Mouse (Mus musculus) forebrain, embryonic 13.5 days (tissue): ENCODE data around the gene Sub1. TPM values are rescaled to one million over a fixed set of nuclear protein-coding genes. Genes with fewer than 3 reads are reported as not detected.
A peak's percentile ranks its signal among the peaks of the same experiment; 100 is the strongest.

Experiments
- ATAC-seq: fragments of 200-750 bp; cut with Nextera tagmentation; 2 replicates; pipeline ENCODE4 v1.8.0; 2017
- H3K27ac ChIP-seq: fragments of 300-500 bp; sonication (generic); 2 replicates; pipeline ENCODE4 v1.5.1; 2015; ENCODE audit warnings: inconsistent platforms, mild to moderate bottlenecking, moderate library complexity
- H3K27me3 ChIP-seq: fragments of 300-500 bp; sonication (generic); 2 replicates; pipeline ENCODE4 v1.6.1; 2015; ENCODE audit warnings: mild to moderate bottlenecking, inconsistent platforms
- H3K36me3 ChIP-seq: fragments of 300-500 bp; sonication (generic); 2 replicates; pipeline ENCODE4 v1.6.1; 2015; ENCODE audit warnings: mild to moderate bottlenecking, inconsistent platforms; ENCODE audit not compliant: poor library complexity, severe bottlenecking
- H3K4me1 ChIP-seq: fragments of 300-500 bp; sonication (generic); 2 replicates; pipeline ENCODE4 v1.6.1; 2015; ENCODE audit warnings: inconsistent platforms
- H3K4me2 ChIP-seq: fragments of 300-500 bp; sonication (generic); 2 replicates; pipeline ENCODE4 v1.6.1; 2015; ENCODE audit warnings: inconsistent platforms, mild to moderate bottlenecking, moderate library complexity
- H3K4me3 ChIP-seq: fragments of 300-500 bp; sonication (generic); 2 replicates; pipeline ENCODE4 v1.5.1; 2015; ENCODE audit warnings: mild to moderate bottlenecking, inconsistent platforms
- H3K9ac ChIP-seq: fragments of 300-500 bp; sonication (generic); 2 replicates; pipeline ENCODE4 v1.6.1; 2015; ENCODE audit warnings: mild to moderate bottlenecking, inconsistent platforms
- H3K9me3 ChIP-seq: fragments of 300-500 bp; sonication (generic); replicated peaks from 2 replicates; pipeline ENCODE4 v1.6.1; 2016; ENCODE audit warnings: inconsistent platforms
- WGBS: fragments of 180-500 bp; shearing (Covaris S2); methylation state at CpG from one replicate; pipeline ENCODE4 v1.1.7; 2015; 5-methylcytosine and 5-hydroxymethylcytosine counted together
- polyA plus RNA-seq: library from polyadenylated mRNA; unstranded; fragments of >200 nt; fragmentation: Nextera tagmentation; extraction: Ambion mirVana; gene quantifications from 2 replicates; pipeline ENCODE4 v1.2.1, GENCODE M21; 2015

Sub1 gene
- polyA plus RNA-seq = 555 and 645 TPM in 2 replicates

DNA sequence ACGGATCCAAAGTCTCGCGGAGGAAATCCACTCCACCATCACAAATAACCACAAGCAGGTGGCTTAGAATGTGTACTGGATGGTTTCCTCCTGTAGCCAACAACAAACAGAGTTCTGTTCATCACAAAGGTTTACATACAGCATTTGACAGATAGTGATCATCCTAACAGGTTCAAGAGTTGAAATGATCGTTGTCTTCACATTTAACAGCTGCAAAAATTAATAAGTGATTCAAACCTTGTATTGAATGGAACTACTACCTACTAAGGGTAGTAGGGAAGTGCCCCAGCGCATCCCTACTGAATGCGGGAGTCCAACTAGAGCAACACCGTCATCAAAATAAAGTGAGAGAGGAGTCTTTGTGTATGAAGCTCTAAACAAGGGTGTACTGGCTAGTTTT lies at the start of gene Sub1:
Gene Sub1, minus strand, starts transcription at position 101 of the 400 bp plus-strand sequence.
- Histone ChIP-seq H3K9me3 (no peaks in the 10 kb centered on the region), H3K4me3 (peak within 1 kb of the TSS; percentile 93), H3K27me3 (no peaks in the 10 kb centered on the region), H3K27ac (peak within 1 kb of the TSS; percentile 76), H3K4me2 (peak within 1 kb of the TSS; percentile 85), H3K9ac (peak within 1 kb of the TSS; percentile 92), H3K36me3 (peaks cover 11% of the 10 kb centered on the region; the same call in 1 of the 2 replicates), H3K4me1 (peaks cover 19% of the 10 kb centered on the region)
- WGBS = 92% methylated on average over 7 of the region's 7 CpGs
- no peak for ATAC-seq

GRCm38 (mm10) chr15:12040407-12040710 lies 43.6 kb upstream of the Sub1 start:
- Histone ChIP-seq H3K4me3 (no peak overlapping the region), H3K36me3 (no peaks in the 10 kb centered on the region), H3K27me3 (no peaks in the 10 kb centered on the region), H3K4me1 (peaks cover 10% of the 10 kb centered on the region), H3K9me3 (0 out of 2 replicates have a peak, but pooled peaks cover 4% of the 10 kb centered on the region), H3K9ac (no peak overlapping the region), H3K27ac (no peak overlapping the region), H3K4me2 (no peak overlapping the region)
- 59% methylated on average over 5 of the region's 5 CpGs for WGBS
- ATAC-seq = no peak

GRCm38 (mm10) chr15:12039671-12040406 lies 43.1 kb upstream of the Sub1 start:
- Histone ChIP-seq H3K4me2 (no peak overlapping the region), H3K27ac (no peak overlapping the region), H3K9me3 (0 out of 2 replicates have a peak, but pooled peaks cover 4% of the 10 kb centered on the region), H3K36me3 (no peaks in the 10 kb centered on the region), H3K4me1 (peaks cover 10% of the 10 kb centered on the region), H3K27me3 (no peaks in the 10 kb centered on the region), H3K9ac (no peak overlapping the region), H3K4me3 (no peak overlapping the region)
- 65% methylated on average over 15 of the region's 15 CpGs for WGBS
- peak; percentile 74 for ATAC-seq

DNA sequence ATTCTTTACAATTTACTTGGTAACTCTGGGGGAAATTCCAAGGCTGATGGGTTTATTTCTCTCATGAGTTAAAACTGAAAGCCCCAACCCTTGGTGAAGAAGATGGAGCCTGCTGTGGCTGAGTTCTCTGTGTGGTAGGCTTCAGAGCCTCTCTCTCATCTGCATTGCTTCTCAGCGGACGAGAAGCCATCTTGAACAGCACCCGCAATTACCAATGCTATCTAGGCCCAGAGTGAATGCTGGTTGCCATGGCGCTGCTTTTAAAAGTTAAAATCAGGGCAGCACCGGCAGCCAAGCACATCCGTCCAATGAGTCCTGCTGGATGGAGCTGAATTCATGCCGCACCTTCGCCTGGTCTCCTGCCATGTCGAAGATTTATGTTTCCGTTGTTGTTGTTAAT lies 42.5 kb upstream of the Sub1 start:
- no peak overlapping the region for H3K4me3 ChIP-seq
- H3K4me1 ChIP-seq = peaks cover 10% of the 10 kb centered on the region
- no peaks in the 10 kb centered on the region for H3K27me3 ChIP-seq
- H3K36me3 ChIP-seq = no peaks in the 10 kb centered on the region
- WGBS = 70% methylated on average over 10 of the region's 10 CpGs
- peak; percentile 44 for ATAC-seq
- no peak overlapping the region for H3K4me2 ChIP-seq
- H3K9ac ChIP-seq = no peak overlapping the region
- H3K9me3 ChIP-seq = 0 out of 2 replicates have a peak, but pooled peaks cover 4% of the 10 kb centered on the region
- no peak overlapping the region for H3K27ac ChIP-seq

DNA sequence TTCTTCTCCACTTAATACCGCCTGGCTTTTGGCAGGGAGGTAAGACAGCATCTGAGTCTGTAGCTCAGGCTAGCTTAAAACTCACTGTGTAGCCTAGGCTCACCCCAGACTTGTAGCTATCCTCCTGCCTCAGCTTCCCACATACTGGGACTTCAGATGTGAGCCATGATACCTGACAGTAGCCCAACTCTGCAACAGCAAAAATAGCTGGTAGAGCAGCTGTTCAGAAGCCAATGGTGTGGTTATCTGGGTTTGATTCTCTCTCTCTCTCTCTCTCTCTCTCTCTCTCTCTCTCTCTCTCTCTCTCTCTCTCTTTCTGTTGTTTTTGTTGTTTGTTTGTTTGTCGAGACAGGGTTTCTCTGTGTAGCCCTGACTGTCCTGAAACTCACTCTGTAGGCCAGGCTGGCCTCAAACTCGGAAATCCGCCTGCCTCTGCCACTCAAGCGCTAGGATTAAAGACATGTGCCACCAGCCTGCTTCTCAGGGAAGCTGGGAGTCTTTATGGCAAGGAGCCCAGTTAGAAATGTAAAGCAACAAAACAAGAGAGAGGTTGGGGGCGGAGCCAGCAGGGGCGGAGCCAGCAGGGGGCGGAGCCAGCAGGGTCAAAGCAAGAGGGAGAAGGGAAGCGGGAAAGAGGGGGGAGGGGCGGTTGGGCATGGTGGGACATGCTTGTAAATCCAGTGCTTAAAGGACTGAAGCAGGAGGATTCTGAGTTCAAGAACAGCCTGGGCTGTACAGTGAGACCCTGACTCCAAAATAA lies 41.3 kb upstream of the Sub1 start:
- Histone ChIP-seq H3K4me3 (no peak overlapping the region), H3K4me1 (peaks cover 10% of the 10 kb centered on the region), H3K9ac (no peak overlapping the region), H3K27me3 (no peaks in the 10 kb centered on the region), H3K9me3 (0 out of 2 replicates have a peak, but pooled peaks cover 4% of the 10 kb centered on the region), H3K36me3 (no peaks in the 10 kb centered on the region), H3K27ac (no peak overlapping the region), H3K4me2 (no peak overlapping the region)
- peak; percentile 2; the same call in 1 of the 2 replicates for ATAC-seq
- WGBS = 78% methylated on average over 10 of the region's 10 CpGs

DNA sequence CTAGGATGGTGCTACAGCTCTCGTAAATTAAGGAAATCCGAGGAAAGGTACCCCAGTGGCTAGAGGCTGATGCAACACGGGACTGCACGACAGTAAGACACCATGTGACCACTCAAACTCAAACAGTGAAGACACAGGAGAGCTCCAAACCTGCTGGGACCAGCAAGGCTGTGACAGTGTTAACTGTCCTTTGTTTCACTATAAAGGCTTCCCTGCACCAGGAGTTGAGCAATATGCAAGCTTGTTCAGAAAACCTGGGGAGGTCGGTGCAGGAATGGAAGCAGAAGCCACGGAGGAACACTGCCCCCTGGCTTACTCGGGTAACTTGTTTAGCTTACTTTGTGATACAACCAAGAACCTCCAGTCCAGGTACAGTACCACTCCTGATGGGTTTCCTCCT lies 40.4 kb upstream of the Sub1 start:
- 61% methylated on average over 7 of the region's 7 CpGs for WGBS
- H3K36me3 ChIP-seq = no peaks in the 10 kb centered on the region
- no peak overlapping the region for H3K27ac ChIP-seq
- no peak for ATAC-seq
- H3K27me3 ChIP-seq = no peaks in the 10 kb centered on the region
- no peak overlapping the region for H3K9ac ChIP-seq
- no peak overlapping the region for H3K4me2 ChIP-seq
- H3K4me3 ChIP-seq = no peak overlapping the region
- H3K4me1 ChIP-seq = peaks cover 10% of the 10 kb centered on the region
- H3K9me3 ChIP-seq = 0 out of 2 replicates have a peak, but pooled peaks cover 4% of the 10 kb centered on the region

DNA sequence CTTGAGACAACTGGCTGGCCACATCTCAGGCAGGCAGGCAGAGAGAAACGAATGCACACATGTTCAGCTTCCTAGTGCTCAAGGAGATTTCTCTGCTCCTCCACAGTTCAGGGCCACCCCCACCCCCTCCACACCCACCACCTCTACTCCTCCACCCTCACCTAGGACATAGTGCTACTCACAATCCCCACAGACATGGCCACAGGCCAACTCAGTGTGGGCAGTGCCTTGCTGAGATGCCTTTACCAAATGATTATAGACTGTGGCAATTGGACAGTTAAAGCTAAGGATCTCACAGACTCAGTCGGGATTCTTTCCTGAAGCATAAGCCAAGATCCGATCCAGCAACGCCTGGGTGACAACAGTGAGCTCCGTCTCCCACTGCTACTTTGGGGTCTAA lies 39.9 kb upstream of the Sub1 start:
- Histone ChIP-seq H3K27ac (no peak overlapping the region), H3K36me3 (no peaks in the 10 kb centered on the region), H3K4me2 (no peak overlapping the region), H3K4me1 (peaks cover 10% of the 10 kb centered on the region), H3K9ac (no peak overlapping the region), H3K27me3 (no peaks in the 10 kb centered on the region), H3K9me3 (0 out of 2 replicates have a peak, but pooled peaks cover 4% of the 10 kb centered on the region), H3K4me3 (no peak overlapping the region)
- ATAC-seq = no peak
- 79% methylated on average over 5 of the region's 5 CpGs for WGBS

- Histone ChIP-seq H3K27ac (no peak overlapping the region), H3K9me3 (0 out of 2 replicates have a peak, but pooled peaks cover 4% of the 10 kb centered on the region), H3K4me3 (no peak overlapping the region), H3K9ac (no peak overlapping the region), H3K4me1 (peaks cover 3% of the 10 kb centered on the region; the same call in 1 of the 2 replicates), H3K4me2 (no peak overlapping the region), H3K27me3 (no peaks in the 10 kb centered on the region), H3K36me3 (no peaks in the 10 kb centered on the region)
- WGBS = 96% methylated on average over 4 of the region's 4 CpGs
- no peak for ATAC-seq
These were observed 37.5 kb upstream of the Sub1 start for GRCm38 (mm10) chr15:12034317-12034716.

GRCm38 (mm10) chr15:12033155-12033554 lies 36.4 kb upstream of the Sub1 start:
- Histone ChIP-seq H3K36me3 (no peaks in the 10 kb centered on the region), H3K4me1 (no peaks in the 10 kb centered on the region), H3K27ac (no peak overlapping the region), H3K4me2 (no peak overlapping the region), H3K9me3 (0 out of 2 replicates have a peak, but pooled peaks cover under 1% of the 10 kb centered on the region), H3K4me3 (no peak overlapping the region), H3K27me3 (no peaks in the 10 kb centered on the region), H3K9ac (no peak overlapping the region)
- no peak for ATAC-seq

GRCm38 (mm10) chr15:12032512-12032911 lies 35.7 kb upstream of the Sub1 start:
- Histone ChIP-seq H3K27ac (no peak overlapping the region), H3K36me3 (no peaks in the 10 kb centered on the region), H3K9ac (no peak overlapping the region), H3K27me3 (no peaks in the 10 kb centered on the region), H3K4me2 (no peak overlapping the region), H3K4me1 (no peaks in the 10 kb centered on the region), H3K9me3 (no peaks in the 10 kb centered on the region), H3K4me3 (no peak overlapping the region)
- 66% methylated on average over 3 of the region's 3 CpGs for WGBS
- no peak for ATAC-seq

DNA sequence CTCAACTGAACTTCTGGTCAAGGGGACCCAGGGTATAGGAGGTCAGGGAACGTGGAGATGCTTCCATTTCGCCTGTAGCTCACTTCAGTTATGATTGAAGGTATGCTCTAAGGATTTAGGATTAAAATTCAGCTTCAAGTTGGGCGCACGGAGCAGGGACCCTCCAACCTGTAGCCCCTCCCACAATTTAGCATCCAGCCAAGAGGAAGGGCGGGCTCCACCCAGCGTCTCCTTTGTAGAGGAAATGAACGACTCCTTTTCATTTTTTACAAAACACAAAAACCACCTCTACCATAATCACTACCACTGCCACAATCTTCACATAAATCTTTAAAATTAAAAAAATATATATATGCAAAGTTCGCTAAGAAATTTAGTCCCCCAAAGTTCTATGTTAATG lies 35.1 kb upstream of the Sub1 start:
- H3K9ac ChIP-seq = no peak overlapping the region
- WGBS = 88% methylated on average over 8 of the region's 8 CpGs
- no peaks in the 10 kb centered on the region for H3K27me3 ChIP-seq
- no peaks in the 10 kb centered on the region for H3K9me3 ChIP-seq
- no peaks in the 10 kb centered on the region for H3K4me1 ChIP-seq
- H3K4me2 ChIP-seq = no peak overlapping the region
- no peak for ATAC-seq
- H3K27ac ChIP-seq = no peak overlapping the region
- no peak overlapping the region for H3K4me3 ChIP-seq
- no peaks in the 10 kb centered on the region for H3K36me3 ChIP-seq

GRCm38 (mm10) chr15:12030221-12030620 lies 33.4 kb upstream of the Sub1 start:
- Histone ChIP-seq H3K4me3 (no peak overlapping the region), H3K4me2 (no peak overlapping the region), H3K27ac (no peak overlapping the region), H3K27me3 (no peaks in the 10 kb centered on the region), H3K9ac (no peak overlapping the region), H3K36me3 (no peaks in the 10 kb centered on the region), H3K9me3 (no peaks in the 10 kb centered on the region), H3K4me1 (no peaks in the 10 kb centered on the region)
- ATAC-seq = no peak
- WGBS = 77% methylated on average over 4 of the region's 4 CpGs
